Mouse (Mus musculus) ovary, postnatal 36 days (tissue): ENCODE measurements around the gene Fv1.
"Not testable (repeated sequence)": the region's sequence is repeated elsewhere in the genome, so short reads cannot be mapped to it uniquely, and the experiment has no call there.

Source experiments
- DNase-seq: peaks from one replicate; pipeline ENCODE4 v3.0.0; 2022; ENCODE audit warnings: low spot score, mixed read lengths

The Fv1 gene

GRCm38 (mm10) chr4:147868450-147869031 is at the start of gene Fv1, which contains the start of gene Miip:
Fv1 (plus strand) TSS chr4:147868979.
Miip (minus strand) TSS chr4:147868816.
- peak; percentile 90 for DNase-seq

- DNase-seq = not testable (repeated sequence)
Measured at GRCm38 (mm10) chr4:147819659-147820058, 49.1 kb upstream of the Fv1 start.

GRCm38 (mm10) chr4:147821414-147821813 is 47.4 kb upstream of the Fv1 start:
- DNase-seq = not testable (repeated sequence)

GRCm38 (mm10) chr4:147824389-147824788 is 44.4 kb upstream of the Fv1 start:
- no peak for DNase-seq

GRCm38 (mm10) chr4:147839282-147839681 is 29.5 kb upstream of the Fv1 start:
- DNase-seq = peak; percentile 19

GRCm38 (mm10) chr4:147842871-147843270 is 25.9 kb upstream of the Fv1 start:
- DNase-seq = no peak

GRCm38 (mm10) chr4:147847614-147848583 is 20.9 kb upstream of the Fv1 start, which contains the start of gene Zfp933:
Zfp933 (minus strand) TSS chr4:147848366.
- peak; percentile 36 for DNase-seq

- DNase-seq = no peak
Measured at GRCm38 (mm10) chr4:147848584-147848991, 20.2 kb upstream of the Fv1 start.

GRCm38 (mm10) chr4:147850776-147851175 is 18.0 kb upstream of the Fv1 start:
- no peak for DNase-seq

- no peak for DNase-seq
Measured at GRCm38 (mm10) chr4:147862051-147862450, 6.7 kb upstream of the Fv1 start.

- no peak for DNase-seq
Measured at GRCm38 (mm10) chr4:147865651-147866050, 3.1 kb upstream of the Fv1 start.

- no peak for DNase-seq
Measured at GRCm38 (mm10) chr4:147866056-147866455, 2.7 kb upstream of the Fv1 start.

- DNase-seq = not testable (repeated sequence)
Measured at GRCm38 (mm10) chr4:147866793-147867192, 2.0 kb upstream of the Fv1 start.

GRCm38 (mm10) chr4:147867563-147868449 is 973 bp upstream of the Fv1 start:
- no peak for DNase-seq

GRCm38 (mm10) chr4:147869238-147869637 is 459 bp downstream of the Fv1 start:
- no peak for DNase-seq

- no peak for DNase-seq
Measured at GRCm38 (mm10) chr4:147875852-147876575, 7.2 kb downstream of the Fv1 start.

- DNase-seq = no peak
Measured at GRCm38 (mm10) chr4:147878537-147878936, 9.8 kb downstream of the Fv1 start.

- DNase-seq = no peak
Measured at GRCm38 (mm10) chr4:147879456-147879855, 10.7 kb downstream of the Fv1 start.

GRCm38 (mm10) chr4:147879865-147880264 is 11.1 kb downstream of the Fv1 start:
- DNase-seq = no peak

GRCm38 (mm10) chr4:147881792-147882191 is 13.0 kb downstream of the Fv1 start:
- no peak for DNase-seq

- no peak for DNase-seq
Measured at GRCm38 (mm10) chr4:147883041-147883440, 14.3 kb downstream of the Fv1 start.
